Mouse (Mus musculus) ES-E14 (cell line): ENCODE results near the gene Foxl2. TPM values are rescaled to one million over a fixed set of nuclear protein-coding genes. Genes with fewer than 3 reads are reported as not detected.

Source experiments
- DNase-seq: peaks from one replicate; pipeline ENCODE4 v3.0.0-alpha.2; 2013; ENCODE audit warnings: low read depth, low spot score
- H3K27ac ChIP-seq: 2 replicates; pipeline ENCODE4 v1.5.1; 2012; ENCODE audit warnings: low read depth, mild to moderate bottlenecking, low read length, moderate library complexity, mixed read lengths; ENCODE audit not compliant: poor library complexity, insufficient read depth, severe bottlenecking
- H3K36me3 ChIP-seq: 2 replicates; pipeline ENCODE4 v1.6.1; 2012; ENCODE audit warnings: mild to moderate bottlenecking, low read length, moderate library complexity, mixed read lengths; ENCODE audit not compliant: control insufficient read depth, poor library complexity, insufficient read depth, severe bottlenecking
- H3K4me1 ChIP-seq, 2 experiments: fragments of 150-350 bp in 1 of 2; sonication (generic) in 1 of 2; 2 replicates each; pipeline ENCODE4 v1.6.1; 2012; ENCODE audit warnings: low read length in 2 of 2, mild to moderate bottlenecking in 1 of 2, mixed read lengths in 1 of 2; ENCODE audit not compliant: control insufficient read depth in 2 of 2, insufficient read depth in 2 of 2, poor library complexity in 1 of 2
- H3K4me3 ChIP-seq, 2 experiments: fragments of 150-350 bp in 1 of 2; sonication (generic) in 1 of 2; 2 replicates each; pipeline ENCODE4 v1.5.1; 2012; ENCODE audit warnings: low read length in 2 of 2, low read depth in 1 of 2, mild to moderate bottlenecking in 1 of 2, mixed read lengths in 1 of 2; ENCODE audit not compliant: insufficient read depth in 1 of 2, poor library complexity in 1 of 2, severe bottlenecking in 1 of 2
- H3K9ac ChIP-seq: 2 replicates; pipeline ENCODE4 v1.6.1; 2012; ENCODE audit warnings: low read depth, mild to moderate bottlenecking, low read length, mixed read lengths; ENCODE audit not compliant: poor library complexity, insufficient read depth, severe bottlenecking
- H3K9me3 ChIP-seq: fragments of 150-350 bp; sonication (generic); 2 replicates; pipeline ENCODE4 v1.6.1; 2012; ENCODE audit warnings: low read depth, mild to moderate bottlenecking, low read length; ENCODE audit not compliant: control insufficient read depth, insufficient read depth
- CHD2 ChIP-seq: IDR thresholded peaks from 2 replicates; pipeline ENCODE4 v1.6.1; 2014; ENCODE audit warnings: mild to moderate bottlenecking, low read depth, low read length, inconsistent platforms
- HCFC1 ChIP-seq: IDR thresholded peaks from 2 replicates; pipeline ENCODE4 v1.6.1; 2012; ENCODE audit warnings: low read length, inconsistent platforms, borderline replicate concordance; ENCODE audit not compliant: insufficient read depth
- MAFK ChIP-seq: IDR thresholded peaks from 2 replicates; pipeline ENCODE4 v1.6.1; 2014; ENCODE audit warnings: mild to moderate bottlenecking, low read depth, low read length, inconsistent platforms; ENCODE audit not compliant: insufficient read depth
- ZC3H11A ChIP-seq: IDR thresholded peaks from 2 replicates; pipeline ENCODE4 v1.6.1; 2012; ENCODE audit warnings: low read depth, mild to moderate bottlenecking, inconsistent platforms, low read length, borderline replicate concordance
- ZNF384 ChIP-seq: IDR thresholded peaks from 2 replicates; pipeline ENCODE4 v1.6.1; 2012; ENCODE audit warnings: low read depth, low read length, inconsistent platforms
- in situ Hi-C, 2 experiments: fragments of 600-800 bp; cut with MboI; formaldehyde crosslinking; loops; one replicate each; pipeline ENCODE4 v1.15.1; 2025; ENCODE audit warnings: low sequenced_read_pairs in 2 of 2, inconsistent platforms in 1 of 2; ENCODE audit not compliant: unreplicated experiment in 2 of 2
- total RNA-seq: library from RNA; depleted of rRNA; stranded (reverse); fragments of 300-350 nt; gene quantifications from 2 replicates; pipeline ENCODE4 v1.2.3, GENCODE M21; 2012

Gene Foxl2
- total RNA-seq, 1 experiment, result 0.36 TPM

DNA sequence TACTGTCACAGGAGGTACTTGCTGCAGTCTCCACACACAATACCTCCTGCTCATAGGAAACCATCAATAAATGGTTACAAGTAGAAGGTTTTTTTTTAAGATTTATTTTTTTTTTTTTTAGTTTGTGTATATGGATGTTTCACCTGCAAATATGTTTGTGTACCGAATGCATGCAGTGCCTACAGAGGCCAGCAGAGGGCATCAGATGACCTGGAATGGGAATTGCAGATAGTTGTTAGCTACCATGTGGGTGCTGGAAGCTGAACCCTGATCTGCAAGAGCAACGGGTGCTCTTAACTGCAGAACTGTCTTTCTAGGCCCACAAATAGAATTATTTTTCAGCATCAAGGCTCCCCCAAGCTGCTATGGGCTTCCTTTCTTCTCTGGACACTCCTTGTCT, 25.6 kb upstream of the Foxl2 start:
- TF ChIP-seq ZNF384 (0 out of 2 replicates have a peak, but pooled peaks have one; percentile 38), HCFC1 (no peak), ZC3H11A (peak; percentile 54), MAFK (no peak), CHD2 (no peak)
- Histone ChIP-seq H3K9me3 (no peaks in the 10 kb centered on the region), H3K27ac (no peak overlapping the region), H3K4me1 (no peaks in the 10 kb centered on the region), H3K4me3 (no peak overlapping the region), H3K9ac (no peak overlapping the region), H3K36me3 (no peaks in the 10 kb centered on the region)
- DNase-seq, result peak; percentile 47
- in situ Hi-C loops, result no loop called here

DNA sequence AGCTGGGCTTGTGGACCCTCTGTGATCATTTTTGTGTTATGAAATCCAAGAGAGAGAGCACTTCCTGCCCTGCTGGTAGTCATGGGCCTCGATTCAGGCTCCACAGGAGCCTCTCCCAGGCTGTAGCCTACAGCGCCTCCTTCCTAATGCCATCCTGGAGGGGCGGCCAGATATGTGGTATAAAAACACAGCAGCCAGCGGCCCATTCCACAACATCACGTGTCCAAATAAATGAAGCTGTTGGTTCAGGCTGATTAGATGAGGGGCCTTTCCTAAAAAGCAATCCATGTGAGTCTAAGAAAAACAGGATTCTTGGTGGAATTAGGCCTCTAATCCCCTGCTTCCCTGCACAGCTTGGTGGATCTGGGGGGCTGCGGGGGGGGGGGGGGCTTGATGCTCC, 22.2 kb upstream of the Foxl2 start:
- DNase-seq, result no peak
- Histone ChIP-seq H3K9me3 (no peaks in the 10 kb centered on the region), H3K36me3 (no peaks in the 10 kb centered on the region), H3K9ac (no peak overlapping the region), H3K27ac (no peak overlapping the region), H3K4me3 (no peak overlapping the region), H3K4me1 (peaks cover 0 to 2% of the 10 kb centered on the region in 2 experiments; a peak in 1 of 4 replicates)
- in situ Hi-C loops, result no loop called here
- TF ChIP-seq HCFC1 (no peak), ZC3H11A (no peak), ZNF384 (no peak), CHD2 (no peak), MAFK (no peak)

DNA sequence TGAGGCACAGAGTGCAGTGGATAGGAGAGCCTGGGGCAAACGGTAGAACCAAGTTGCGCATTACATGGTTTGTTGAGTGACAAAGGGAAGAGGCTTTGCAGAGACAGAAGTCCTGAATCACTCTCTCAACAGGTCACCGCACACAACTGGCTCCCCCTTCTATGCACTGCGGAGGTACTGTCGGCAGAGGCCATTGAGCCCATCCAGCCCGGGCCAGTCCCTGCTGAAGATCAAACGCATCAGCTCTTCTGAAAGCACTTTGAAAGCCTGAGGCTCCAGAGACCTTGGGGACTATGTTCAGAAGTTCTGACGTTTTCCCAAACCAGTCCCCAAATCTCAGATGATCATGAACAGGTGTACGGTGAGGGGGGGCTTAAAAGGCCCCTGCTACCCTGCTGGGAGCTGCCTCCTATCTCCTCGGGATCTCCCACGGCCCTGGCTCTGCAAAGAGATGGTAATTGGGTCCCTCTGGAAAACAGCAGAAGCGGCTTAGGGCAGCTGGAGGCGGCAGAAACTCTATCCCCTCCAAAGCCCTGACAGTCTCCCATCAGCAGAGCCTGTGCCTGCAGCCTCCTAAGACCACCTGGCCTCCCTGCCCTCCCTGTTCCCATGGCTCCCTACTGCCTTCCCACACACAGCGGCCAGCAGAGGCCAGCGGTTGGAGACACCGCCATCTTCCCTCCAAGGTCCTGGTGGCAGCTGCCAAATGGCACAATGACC, 19.7 kb upstream of the Foxl2 start:
- TF ChIP-seq ZC3H11A (no peak), ZNF384 (no peak), HCFC1 (no peak), CHD2 (no peak), MAFK (no peak)
- no peak for DNase-seq
- H3K9ac ChIP-seq, result no peak overlapping the region
- no peaks in the 10 kb centered on the region for H3K9me3 ChIP-seq
- in situ Hi-C loops, result no loop called here
- no peaks in the 10 kb centered on the region for H3K36me3 ChIP-seq
- peaks cover 0 to 2% of the 10 kb centered on the region in 2 experiments; a peak in 1 of 4 replicates for H3K4me1 ChIP-seq
- no peak overlapping the region for H3K4me3 ChIP-seq
- no peak overlapping the region for H3K27ac ChIP-seq

DNA sequence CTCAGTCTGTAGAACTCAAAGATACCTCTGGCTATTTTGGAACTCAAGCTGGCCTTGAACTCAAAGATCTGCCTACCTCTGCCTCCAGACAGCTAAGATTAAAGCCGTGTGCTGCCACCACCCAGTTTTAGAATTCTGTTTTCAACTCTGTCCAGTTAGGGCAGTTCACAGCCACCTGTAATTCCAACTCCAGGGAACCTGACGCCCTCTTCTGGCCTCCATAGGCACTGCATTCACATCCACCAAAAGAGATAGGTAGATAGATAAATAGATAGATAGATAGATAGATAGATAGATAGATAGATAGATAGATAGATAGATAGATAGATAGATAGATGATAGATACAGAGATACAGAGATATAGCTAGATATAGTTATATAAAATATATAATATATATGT, 15.8 kb upstream of the Foxl2 start:
- Histone ChIP-seq H3K36me3 (no peaks in the 10 kb centered on the region), H3K27ac (no peak overlapping the region), H3K9me3 (no peaks in the 10 kb centered on the region), H3K4me1 (peaks cover 0 to 2% of the 10 kb centered on the region in 2 experiments; a peak in 1 of 4 replicates), H3K9ac (no peak overlapping the region), H3K4me3 (no peak overlapping the region)
- no peak for TF ChIP-seq HCFC1
- TF ChIP-seq MAFK, result no peak
- TF ChIP-seq ZC3H11A, result no peak; the same call in 1 of the 2 replicates
- no peak for TF ChIP-seq CHD2
- no peak for TF ChIP-seq ZNF384
- in situ Hi-C loops, result no loop called here
- DNase-seq, result peak; percentile 47
